Comparison of ENCODE assay signal across 1 mouse cellular context in the genomic region with DNA sequence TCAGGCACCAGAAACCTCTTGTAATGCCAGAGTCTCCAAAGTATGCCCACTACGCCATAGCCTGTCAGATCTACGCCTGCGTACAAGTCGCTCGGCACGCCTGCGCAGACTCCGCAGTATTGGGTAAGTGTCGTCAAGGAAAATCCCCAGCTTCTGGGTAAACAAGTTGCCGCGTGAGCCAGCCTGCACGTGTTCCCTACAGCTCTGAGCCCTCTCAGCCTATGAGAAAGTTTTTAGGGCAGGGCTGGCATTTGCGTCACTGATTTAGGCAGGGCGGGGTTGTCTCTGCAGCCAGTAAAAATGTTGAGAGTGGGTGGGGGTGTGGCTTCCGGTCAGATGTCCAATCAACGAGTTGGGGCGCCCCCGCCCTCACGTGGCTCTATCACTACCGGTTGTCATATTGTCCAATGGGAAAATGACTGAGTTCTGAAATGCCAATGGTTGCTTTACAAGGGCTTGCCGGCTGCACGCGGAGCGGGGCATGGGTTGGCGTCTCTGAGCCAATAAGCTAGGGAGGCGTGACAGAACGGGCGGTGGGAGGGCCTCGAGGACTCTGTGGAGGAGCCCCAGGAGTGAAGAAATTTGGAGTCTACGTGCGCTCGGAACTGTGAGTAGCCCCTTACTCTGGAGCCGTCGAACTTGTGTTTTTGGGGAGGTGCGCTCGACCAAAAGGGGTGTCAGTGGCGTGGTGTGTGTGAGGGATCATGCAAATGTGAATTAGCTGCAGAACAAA.
TF ChIP-seq lines count a peak whose summit lies in the region.

A gene (plus strand): TSS at position 521 of the 733 bp plus-strand sequence.

TF ChIP-seq in CH12.LX, 34 proteins besides CTCF, POLR2A, EP300 and RAD21 (continued from another document):
- TF ChIP-seq MXI1 (IDR thresholded peaks at IDR 0.05; ENCODE audit: low read depth, low read length) (peak; percentile 99), HCFC1 (IDR thresholded peaks at IDR 0.05; ENCODE audit: low read depth, low read length) (peak; percentile 82), TBP (conservative IDR thresholded peaks at IDR 0.05; ENCODE audit: low read depth, low read length) (0 out of 2 replicates have a peak, but pooled peaks have one; percentile 14), MAX (IDR thresholded peaks at IDR 0.05; ENCODE audit: low read length) (peak; percentile 99), E2F4 (IDR thresholded peaks at IDR 0.05; ENCODE audit: insufficient replicate concordance, low read depth, low read length) (peak; percentile 2; the same call in 1 of the 2 replicates), PAX5 (IDR thresholded peaks at IDR 0.05; ENCODE audit: low read length) (no peak), MEF2A (IDR thresholded peaks at IDR 0.05; ENCODE audit: borderline replicate concordance, low read depth, low read length) (peak; percentile 35; the same call in 1 of the 2 replicates), ZMIZ1 (IDR thresholded peaks at IDR 0.05; ENCODE audit: low read depth, low read length) (no peak; the same call in 1 of the 2 replicates), MAFK (IDR thresholded peaks at IDR 0.05; ENCODE audit: insufficient replicate concordance, low read length) (no peak), ELF1 (IDR thresholded peaks at IDR 0.05; ENCODE audit: low read depth, low read length) (peak; percentile 97), USF2 (conservative IDR thresholded peaks at IDR 0.05; ENCODE audit: low read depth, low read length) (peak; percentile 85), JUN (IDR thresholded peaks at IDR 0.05; ENCODE audit: insufficient read depth, low read depth, low read length) (no peak), MAZ (IDR thresholded peaks at IDR 0.05; ENCODE audit: low read depth, low read length) (peak; percentile 93), JUND (conservative IDR thresholded peaks at IDR 0.05; ENCODE audit: low read depth, low read length) (no peak), KAT2A (IDR thresholded peaks at IDR 0.05; ENCODE audit: insufficient replicate concordance, low read length) (peak; percentile 71; the same call in 1 of the 2 replicates), NRF1 (IDR thresholded peaks at IDR 0.05; ENCODE audit: low read depth, low read length) (peak; percentile 96), TCF12 (IDR thresholded peaks at IDR 0.05; ENCODE audit: low read depth, low read length) (peak; percentile 70; the same call in 1 of the 2 replicates), CHD2 (IDR thresholded peaks at IDR 0.05; ENCODE audit: low read length) (peak; percentile 97), ZC3H11A (IDR thresholded peaks at IDR 0.05; ENCODE audit: low read depth, low read length) (no peak), SIN3A (IDR thresholded peaks at IDR 0.05; ENCODE audit: low read length) (peak; percentile 100), GABPA (IDR thresholded peaks at IDR 0.05; ENCODE audit: insufficient replicate concordance, low read depth, low read length) (no peak; the same call in 1 of the 2 replicates), USF1 (IDR thresholded peaks at IDR 0.05; ENCODE audit: low read depth, low read length) (peak; percentile 91), NELFE (IDR thresholded peaks at IDR 0.05; ENCODE audit: low read depth, low read length) (no peak; the same call in 1 of the 2 replicates), MYC (IDR thresholded peaks at IDR 0.05; ENCODE audit: low read depth, low read length) (peak; percentile 98), ZKSCAN1 (IDR thresholded peaks at IDR 0.05; ENCODE audit: borderline replicate concordance, low read depth, low read length) (no peak), IRF4 (IDR thresholded peaks at IDR 0.05; ENCODE audit: low read depth, low read length) (peak; percentile 71; the same call in 1 of the 2 replicates), RCOR1 (conservative IDR thresholded peaks at IDR 0.05; ENCODE audit: low read depth, low read length) (no peak), CHD1 (IDR thresholded peaks at IDR 0.05; ENCODE audit: low read depth, low read length) (no peak), UBTF (IDR thresholded peaks at IDR 0.05; ENCODE audit: low read depth, low read length) (peak; percentile 30; the same call in 1 of the 2 replicates), BHLHE40 (IDR thresholded peaks at IDR 0.05; ENCODE audit: low read depth, low read length) (peak; percentile 99), ETS1 (conservative IDR thresholded peaks at IDR 0.05; ENCODE audit: low read depth, low read length) (peak; percentile 98), ZNF384 (IDR thresholded peaks at IDR 0.05; ENCODE audit: low read depth, low read length) (no peak)
